8 mouse cellular contexts compared by ENCODE assay signal in genomic region chr6:86669240-86669727, GRCm38 (mm10). TPM values are rescaled to one million over a fixed set of nuclear protein-coding genes. Genes with fewer than 3 reads are reported as not detected.
DNase-seq lines count a peak whose midpoint lies in the region; ATAC-seq and TF ChIP-seq lines count a peak whose summit lies in the region.

No protein-coding gene starts in this region.

- H3K4me1 ChIP-seq in cortical plate, adult 2 months (ENCODE audit: control insufficient read depth, insufficient read depth, low read length): peaks cover 9% of the 10 kb centered on the region
- H3K4me1 ChIP-seq in megakaryocyte, embryonic 14.5 days: peaks cover 59% of the 10 kb centered on the region

- peak; percentile 35; the same call in 1 of the 2 replicates for TF ChIP-seq POLR2A in cortical plate, adult 2 months (IDR thresholded peaks at IDR 0.05; ENCODE audit: extremely low read depth, insufficient read depth, low read length)

- 0 out of 2 replicates have a peak overlapping the region, but pooled peaks have one; percentile 14 for H3K27ac ChIP-seq in cortical plate, adult 2 months (ENCODE audit: insufficient read depth, low read length)

- no peak for TF ChIP-seq CTCF in cortical plate, adult 2 months (IDR thresholded peaks at IDR 0.05; ENCODE audit: extremely low read depth, insufficient read depth, low read length)

- DNase-seq in gastrocnemius, adult 8-10 months (ENCODE audit: low spot score in 2 of 2): peak; percentile 100
- DNase-seq in hindlimb bud, embryonic 11.5 days (ENCODE audit: extremely low spot score, low read depth, low spot score): peak; percentile 97
- DNase-seq in left cerebral cortex, adult 8-10 months (ENCODE audit: low spot score in 2 of 2): peak; percentile 98 to 100
- DNase-seq in right cerebral cortex, postnatal 10 days (ENCODE audit: low spot score in 2 of 2): peak; percentile 100
- peak; percentile 98 for DNase-seq in urinary bladder, postnatal 25 days (ENCODE audit: low spot score)

- H3K4me3 ChIP-seq in cortical plate, adult 2 months (ENCODE audit: insufficient read depth, low read length): peak overlapping the region; percentile 53
- H3K4me3 ChIP-seq in megakaryocyte, embryonic 14.5 days (replicated peaks): peak overlapping the region; percentile 99

- H3K36me3 ChIP-seq in megakaryocyte, embryonic 14.5 days (replicated peaks; ENCODE audit: low read length): peaks cover 78% of the 10 kb centered on the region

- H3K27me3 ChIP-seq in megakaryocyte, embryonic 14.5 days (replicated peaks): no peaks in the 10 kb centered on the region

- H3K9me3 ChIP-seq in megakaryocyte, embryonic 14.5 days: no peaks in the 10 kb centered on the region

- ATAC-seq in activated CD4-positive, CD25-positive, alpha-beta regulatory T cell, adult 4 months: peak; percentile 93

RNA-seq across cellular contexts. Expression of gene Mxd1, which starts 0.3 kb away (rescaled TPM):
- polyA plus RNA-seq in activated CD4-positive, CD25-positive, alpha-beta regulatory T cell, adult 4 months (2017; shearing (Covaris generic)): 10 to 100 TPM; 18.6 to 18.7 TPM
- 20.6 and 20.8 TPM in 2 replicates for polyA plus RNA-seq in cortical plate, adult 2 months (2012; rRNA removed)
- 1 to 10 TPM; 2.8 to 4.0 (median 3.2) TPM for total RNA-seq in gastrocnemius, adult 8-10 months (2022)
- 10 to 100 TPM; 22.3 to 27.9 (median 24.0) TPM for total RNA-seq in left cerebral cortex, adult 8-10 months (2022)
- 45.0 and 47.5 TPM in 2 replicates for polyA plus RNA-seq in megakaryocyte, embryonic 14.5 days (2012; ENCODE audit: insufficient read depth, low replicate concordance)

RNA-seq across cellular contexts. Expression of gene Snrnp27, which starts 15.0 kb away (rescaled TPM):
- polyA plus RNA-seq in activated CD4-positive, CD25-positive, alpha-beta regulatory T cell, adult 4 months (2017; shearing (Covaris generic)): 100 to 1,000 TPM; 108 to 114 TPM
- 55.2 and 59.4 TPM in 2 replicates for polyA plus RNA-seq in cortical plate, adult 2 months (2012; rRNA removed)
- 10 to 100 TPM; 58.0 to 74.4 (median 64.0) TPM for total RNA-seq in gastrocnemius, adult 8-10 months (2022)
- 10 to 100 TPM; 48.0 to 60.8 (median 55.4) TPM for total RNA-seq in left cerebral cortex, adult 8-10 months (2022)
- 56.3 and 375 TPM in 2 replicates for polyA plus RNA-seq in megakaryocyte, embryonic 14.5 days (2012; ENCODE audit: insufficient read depth, low replicate concordance)

RNA-seq across cellular contexts. Expression of gene Asprv1, which starts 41.3 kb away (rescaled TPM):
- polyA plus RNA-seq in activated CD4-positive, CD25-positive, alpha-beta regulatory T cell, adult 4 months (2017; shearing (Covaris generic)): under 1 TPM; 0.29 to 0.31 TPM
- polyA plus RNA-seq in cortical plate, adult 2 months (2012; rRNA removed): 3.0 and 4.0 TPM in 2 replicates
- not detected for total RNA-seq in gastrocnemius, adult 8-10 months (2022)
- 1 to 10 TPM; 1.5 to 2.1 (median 2.0) TPM for total RNA-seq in left cerebral cortex, adult 8-10 months (2022)
- polyA plus RNA-seq in megakaryocyte, embryonic 14.5 days (2012; ENCODE audit: insufficient read depth, low replicate concordance): 0.64 TPM in 1 of 2 replicates, not detected in the other

Comparison
In these comparisons a context has a peak if more than half of its experiments do, and no peak if none do; other contexts are left out.
1. Peak in every context shown above with its lines: DNase-seq, ATAC-seq, H3K4me3 ChIP-seq and H3K27ac ChIP-seq.